Mouse (Mus musculus) testis, adult 2 months (tissue): ENCODE measurements around the gene Gm4922. TPM values are rescaled to one million over a fixed set of nuclear protein-coding genes. Genes with fewer than 3 reads are reported as not detected.

Source experiments
- H3K27ac ChIP-seq: fragments of 200-500 bp; 2 replicates; pipeline ENCODE4 v1.5.1; 2012; ENCODE audit warnings: low read depth, low read length; ENCODE audit not compliant: control insufficient read depth, insufficient read depth
- H3K27me3 ChIP-seq: fragments of 200-500 bp; 2 replicates; pipeline ENCODE4 v1.6.1; 2012; ENCODE audit warnings: mild to moderate bottlenecking, low read length, moderate library complexity; ENCODE audit not compliant: control insufficient read depth, insufficient read depth
- H3K36me3 ChIP-seq: fragments of 200-500 bp; 2 replicates; pipeline ENCODE4 v1.6.1; 2012; ENCODE audit warnings: mild to moderate bottlenecking, low read length; ENCODE audit not compliant: control insufficient read depth, insufficient read depth
- H3K4me1 ChIP-seq: fragments of 200-500 bp; 2 replicates; pipeline ENCODE4 v1.6.1; 2012; ENCODE audit warnings: low read length; ENCODE audit not compliant: control insufficient read depth, insufficient read depth
- H3K4me3 ChIP-seq: fragments of 200-500 bp; 2 replicates; pipeline ENCODE4 v1.5.1; 2012; ENCODE audit warnings: low read depth, mild to moderate bottlenecking, low read length, moderate library complexity, mixed read lengths; ENCODE audit not compliant: control insufficient read depth
- CTCF ChIP-seq: fragments of 200-500 bp; IDR thresholded peaks from 2 replicates; pipeline ENCODE4 v1.5.1; 2012; ENCODE audit warnings: low read depth, mild to moderate bottlenecking, inconsistent platforms, low read length, moderate library complexity; ENCODE audit not compliant: control insufficient read depth, insufficient read depth, insufficient replicate concordance
- POLR2A ChIP-seq: fragments of 200-500 bp; IDR thresholded peaks from 2 replicates; pipeline ENCODE4 v1.6.1; 2012; ENCODE audit warnings: low read depth, mild to moderate bottlenecking, inconsistent platforms, low read length, moderate library complexity; ENCODE audit not compliant: control insufficient read depth
- polyA plus RNA-seq: library from polyadenylated mRNA; depleted of rRNA; stranded (reverse); fragments of >200 nt; gene quantifications from 2 replicates; pipeline ENCODE4 v1.2.3, GENCODE M21; 2012; rRNA removed

Gene Gm4922
- polyA plus RNA-seq, 1 experiment: 10.5 TPM

GRCm38 (mm10) chr10:18750057-18750456, 36.5 kb downstream of the Gm4922 start:
- no peak for TF ChIP-seq POLR2A
- no peak for TF ChIP-seq CTCF
- Histone ChIP-seq H3K27me3 (no peaks in the 10 kb centered on the region), H3K4me3 (no peak overlapping the region), H3K27ac (no peak overlapping the region), H3K36me3 (no peaks in the 10 kb centered on the region), H3K4me1 (no peaks in the 10 kb centered on the region)

- Histone ChIP-seq H3K27me3 (no peaks in the 10 kb centered on the region), H3K4me1 (no peaks in the 10 kb centered on the region; the same call in 1 of the 2 replicates), H3K4me3 (peak within 1 kb of the TSS; percentile 74), H3K27ac (no peak within 1 kb of the TSS), H3K36me3 (no peaks in the 10 kb centered on the region)
- TF ChIP-seq POLR2A (no peak), CTCF (no peak)
Measured at GRCm38 (mm10) chr10:18743286-18744142, 43.1 kb downstream of the Gm4922 start, which contains the start of gene Arfgef3. Gene Arfgef3, minus strand, starts transcription at chr10:18743949.

- no peaks in the 10 kb centered on the region; the same call in 1 of the 2 replicates for H3K4me1 ChIP-seq
- no peaks in the 10 kb centered on the region for H3K27me3 ChIP-seq
- no peak overlapping the region for H3K27ac ChIP-seq
- no peak for TF ChIP-seq CTCF
- no peak for TF ChIP-seq POLR2A
- H3K36me3 ChIP-seq: no peaks in the 10 kb centered on the region
- H3K4me3 ChIP-seq: no peak overlapping the region
Measured at GRCm38 (mm10) chr10:18742086-18742485, 44.5 kb downstream of the Gm4922 start.

- no peak overlapping the region for H3K27ac ChIP-seq
- H3K27me3 ChIP-seq: no peaks in the 10 kb centered on the region
- TF ChIP-seq CTCF (no peak), POLR2A (no peak)
- H3K4me1 ChIP-seq: no peaks in the 10 kb centered on the region; the same call in 1 of the 2 replicates
- no peaks in the 10 kb centered on the region for H3K36me3 ChIP-seq
- no peak overlapping the region for H3K4me3 ChIP-seq
Measured at GRCm38 (mm10) chr10:18741024-18741423, 45.6 kb downstream of the Gm4922 start.

Other genes with a start within 250 kb of the Gm4922 start
- 2.1 and 2.6 TPM in 2 replicates for gene Hebp2, start 240.7 kb downstream of the Gm4922 start, polyA plus RNA-seq
- gene Arfgef3, start 42.8 kb downstream of the Gm4922 start, polyA plus RNA-seq: 1.8 and 6.3 TPM in 2 replicates
- 1.3 and 3.9 TPM in 2 replicates for gene Perp, start 58.2 kb upstream of the Gm4922 start, polyA plus RNA-seq
- 1.2 and 1.5 TPM in 2 replicates for gene Tnfaip3, start 228.9 kb upstream of the Gm4922 start, polyA plus RNA-seq